Mouse (Mus musculus) heart, embryonic 10.5 days (tissue): Measurements from ENCODE around the gene Cngb1. TPM values are rescaled to one million over a fixed set of nuclear protein-coding genes. Genes with fewer than 3 reads are reported as not detected.
A peak's percentile ranks its signal among the peaks of the same experiment; 100 is the strongest.
"Not testable (repeated sequence)": the region's sequence is repeated elsewhere in the genome, so short reads cannot be mapped to it uniquely, and the experiment has no call there.

Source experiments
- DNase-seq: peaks from one replicate; pipeline ENCODE4 v3.0.0-alpha.2; 2017; ENCODE audit warnings: low spot score
- H3K27ac ChIP-seq: fragments of 300-500 bp; sonication (generic); 2 replicates; pipeline ENCODE4 v1.5.1; 2016; ENCODE audit warnings: mild to moderate bottlenecking
- H3K27me3 ChIP-seq: fragments of 300-500 bp; sonication (generic); 2 replicates; pipeline ENCODE4 v1.6.1; 2016; ENCODE audit warnings: mild to moderate bottlenecking; ENCODE audit not compliant: poor library complexity, insufficient read depth, severe bottlenecking
- H3K36me3 ChIP-seq: fragments of 300-500 bp; sonication (generic); 2 replicates; pipeline ENCODE4 v1.6.1; 2016; ENCODE audit warnings: mild to moderate bottlenecking, moderate library complexity
- H3K4me1 ChIP-seq: fragments of 300-500 bp; sonication (generic); 2 replicates; pipeline ENCODE4 v1.6.1; 2016; ENCODE audit warnings: mild to moderate bottlenecking
- H3K4me3 ChIP-seq: fragments of 300-500 bp; sonication (generic); 2 replicates; pipeline ENCODE4 v1.5.1; 2016; ENCODE audit warnings: mild to moderate bottlenecking, moderate library complexity
- H3K9me3 ChIP-seq: fragments of 300-500 bp; sonication (generic); 2 replicates; pipeline ENCODE4 v1.6.1; 2016; ENCODE audit warnings: mild to moderate bottlenecking, moderate library complexity
- WGBS: fragments of 180-500 bp; shearing (Covaris S2); methylation state at CpG from one replicate; pipeline ENCODE4 v1.1.7; 2016; 5-methylcytosine and 5-hydroxymethylcytosine counted together
- polyA plus RNA-seq: library from polyadenylated mRNA; unstranded; fragments of >200 nt; fragmentation: Nextera tagmentation; extraction: Ambion mirVana; gene quantifications from 2 replicates; pipeline ENCODE4 v1.2.1, GENCODE M21; 2016

The Cngb1 gene
- polyA plus RNA-seq, 1 experiment from 2014 or later: not detected

DNA sequence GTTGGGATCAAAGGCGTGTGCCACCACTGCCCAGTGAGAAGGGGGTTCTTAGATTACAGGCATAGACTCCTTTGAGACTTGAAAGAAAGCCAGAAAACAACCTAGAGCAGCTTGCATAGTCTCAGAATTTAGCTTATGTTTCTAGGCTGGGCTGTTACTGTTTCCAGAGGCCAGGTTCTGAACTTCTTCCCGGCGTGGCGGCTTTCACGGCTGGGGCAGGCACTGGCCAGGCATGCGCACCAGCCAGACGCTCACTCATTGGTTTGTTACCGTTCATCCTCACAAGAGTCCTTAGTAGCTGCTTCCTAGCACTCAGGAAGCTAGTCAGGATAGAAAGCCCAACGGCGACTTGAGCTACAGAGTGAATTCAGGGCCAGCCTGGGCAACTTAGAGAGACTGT is 50.8 kb downstream of the Cngb1 start:
- WGBS: 77% methylated on average over 10 of the region's 10 CpGs
- DNase-seq: no peak
- Histone ChIP-seq H3K9me3 (no peaks in the 10 kb centered on the region), H3K27ac (no peak overlapping the region), H3K36me3 (no peaks in the 10 kb centered on the region), H3K4me1 (no peaks in the 10 kb centered on the region), H3K27me3 (no peaks in the 10 kb centered on the region), H3K4me3 (no peak overlapping the region)

DNA sequence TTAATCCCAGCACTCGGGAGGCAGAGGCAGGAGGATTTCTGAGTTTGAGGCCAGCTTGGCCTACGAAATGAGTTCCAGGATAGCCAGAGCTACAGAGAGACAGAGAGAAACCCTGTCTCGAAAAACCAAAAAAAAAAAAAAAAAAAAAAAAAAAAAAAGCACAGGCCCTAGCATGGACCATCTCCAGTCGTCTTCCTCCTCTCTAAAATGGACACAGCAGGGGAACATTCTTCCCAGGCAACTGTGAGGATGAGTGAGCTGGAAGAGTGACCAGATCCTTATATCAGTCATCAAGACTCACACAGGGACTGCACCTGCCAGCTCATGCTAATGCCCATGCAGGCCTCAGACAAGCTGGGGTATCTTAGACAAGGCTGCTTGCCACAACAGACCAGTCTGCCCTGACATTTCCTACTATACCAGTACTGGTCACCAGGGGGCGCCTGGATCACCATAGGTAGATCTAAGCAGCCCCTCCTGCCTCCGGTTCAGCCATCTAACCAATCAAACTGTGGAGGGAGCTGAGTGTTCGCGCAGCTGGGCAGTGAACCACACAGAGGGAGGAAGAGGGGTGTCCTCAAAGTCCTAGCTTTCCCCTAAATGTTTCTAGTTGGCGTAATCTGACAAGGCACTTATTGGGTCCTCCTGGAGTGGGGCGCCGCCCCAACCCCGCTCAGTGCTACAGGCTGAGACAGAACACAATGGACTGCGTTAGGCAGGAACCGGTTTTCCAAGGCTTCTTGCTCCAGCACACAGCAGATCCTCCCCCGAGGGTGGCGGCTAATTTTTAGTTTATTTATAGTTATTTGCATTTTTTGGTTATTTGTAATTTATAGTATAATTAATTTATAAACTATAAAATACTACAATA is 51.6 kb downstream of the Cngb1 start:
- Histone ChIP-seq H3K27me3 (no peaks in the 10 kb centered on the region), H3K36me3 (no peaks in the 10 kb centered on the region), H3K4me3 (peak overlapping the region; percentile 55), H3K4me1 (no peaks in the 10 kb centered on the region), H3K9me3 (no peaks in the 10 kb centered on the region), H3K27ac (peak overlapping the region; percentile 82)
- 23% methylated on average over 16 of the region's 16 CpGs for WGBS
- DNase-seq: peak; percentile 98

DNA sequence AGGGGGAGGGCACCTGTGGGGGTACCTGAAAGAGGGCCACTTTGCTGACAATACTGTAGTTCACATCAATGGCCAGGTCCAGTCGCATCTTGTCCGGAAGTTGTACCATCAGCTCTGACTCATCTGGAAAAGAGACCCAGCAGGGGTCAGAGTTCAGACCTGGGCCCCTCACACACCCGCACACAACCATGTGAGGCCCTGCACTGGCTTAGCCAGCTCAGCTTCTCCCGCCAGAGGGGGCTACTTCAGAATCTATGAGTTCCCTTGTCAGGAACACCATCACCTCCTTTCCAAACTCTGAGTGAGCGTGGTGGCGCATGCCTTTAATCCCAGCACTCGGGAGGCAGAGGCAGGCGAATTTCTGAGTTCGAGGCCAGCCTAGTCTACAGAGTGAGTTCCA is 54.3 kb downstream of the Cngb1 start:
- H3K9me3 ChIP-seq: no peaks in the 10 kb centered on the region
- 62% methylated on average over 9 of the region's 9 CpGs for WGBS
- DNase-seq: no peak
- no peaks in the 10 kb centered on the region for H3K4me1 ChIP-seq
- no peaks in the 10 kb centered on the region for H3K36me3 ChIP-seq
- no peak overlapping the region for H3K4me3 ChIP-seq
- H3K27me3 ChIP-seq: no peaks in the 10 kb centered on the region; the same call in 1 of the 2 replicates
- no peak overlapping the region for H3K27ac ChIP-seq

DNA sequence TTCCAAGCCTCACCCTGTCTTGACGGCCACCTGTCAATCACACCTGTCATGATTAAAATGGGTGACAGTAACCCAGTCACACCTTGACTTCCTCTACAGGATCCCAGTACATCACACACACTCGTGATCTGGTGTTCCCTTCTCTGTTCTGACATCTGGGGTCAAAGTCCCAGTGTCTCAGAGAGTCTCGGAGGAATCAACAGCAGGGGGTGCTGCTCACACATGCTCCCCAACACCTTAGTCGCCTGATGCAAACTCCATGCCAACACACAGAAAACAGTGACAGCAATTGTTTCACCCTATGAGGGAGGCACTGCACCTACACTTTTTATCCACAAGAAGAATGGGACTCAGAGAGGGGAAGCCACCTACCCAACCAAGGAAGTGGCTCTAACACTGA is 56.5 kb downstream of the Cngb1 start:
- 52% methylated on average over 4 of the region's 4 CpGs for WGBS
- Histone ChIP-seq H3K27ac (no peak overlapping the region), H3K27me3 (no peaks in the 10 kb centered on the region; the same call in 1 of the 2 replicates), H3K36me3 (no peaks in the 10 kb centered on the region), H3K9me3 (no peaks in the 10 kb centered on the region), H3K4me1 (peaks cover 5% of the 10 kb centered on the region), H3K4me3 (no peak overlapping the region)
- DNase-seq: no peak

DNA sequence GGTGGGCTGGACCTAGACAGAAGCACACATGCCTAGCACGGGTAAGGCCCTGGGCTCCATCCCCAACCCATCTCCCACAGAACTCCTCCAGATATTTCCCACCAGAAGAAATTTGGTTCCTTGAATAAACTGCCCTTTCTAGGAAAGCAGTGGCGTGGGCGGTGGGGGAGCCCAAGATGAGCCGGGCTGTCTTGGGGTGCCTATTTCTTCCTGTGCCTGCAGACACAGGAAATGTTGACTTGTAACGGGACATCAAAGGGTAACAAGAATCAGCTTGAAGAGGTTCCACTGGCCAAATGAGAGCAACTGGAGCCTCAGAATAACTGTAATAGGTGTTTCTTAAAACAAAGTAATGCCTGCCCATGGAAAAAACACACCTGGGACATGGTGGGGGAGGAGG is 59.1 kb downstream of the Cngb1 start:
- no peak for DNase-seq
- Histone ChIP-seq H3K4me3 (no peak overlapping the region), H3K36me3 (no peaks in the 10 kb centered on the region), H3K27ac (no peak overlapping the region), H3K9me3 (no peaks in the 10 kb centered on the region), H3K4me1 (peaks cover 10% of the 10 kb centered on the region), H3K27me3 (no peaks in the 10 kb centered on the region; the same call in 1 of the 2 replicates)
- 73% methylated on average over 5 of the region's 5 CpGs for WGBS

DNA sequence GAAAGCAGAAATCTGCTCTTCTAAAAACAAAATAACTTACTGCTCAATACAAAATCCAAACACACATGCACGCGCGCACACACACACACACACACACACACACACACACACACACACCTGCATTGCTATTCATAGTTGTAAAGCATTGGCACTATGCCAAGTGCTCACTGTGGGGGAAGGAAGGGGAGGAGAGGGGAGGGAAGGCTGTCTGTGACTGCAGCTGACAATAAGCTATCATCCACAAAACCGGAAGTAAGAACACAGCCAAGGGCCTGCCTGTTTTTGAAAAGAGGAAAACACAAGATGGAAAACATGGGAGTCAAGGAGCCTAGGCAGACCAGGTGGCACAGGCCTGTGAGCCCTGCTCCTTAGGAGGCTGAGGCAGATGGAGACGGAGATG is 61.2 kb downstream of the Cngb1 start:
- H3K9me3 ChIP-seq: no peaks in the 10 kb centered on the region
- no peak overlapping the region for H3K4me3 ChIP-seq
- no peaks in the 10 kb centered on the region for H3K36me3 ChIP-seq
- peaks cover 10% of the 10 kb centered on the region for H3K4me1 ChIP-seq
- no peaks in the 10 kb centered on the region; the same call in 1 of the 2 replicates for H3K27me3 ChIP-seq
- DNase-seq: no peak
- WGBS: 82% methylated on average over 5 of the region's 5 CpGs
- H3K27ac ChIP-seq: 0 out of 2 replicates have a peak overlapping the region, but pooled peaks have one; percentile 47

DNA sequence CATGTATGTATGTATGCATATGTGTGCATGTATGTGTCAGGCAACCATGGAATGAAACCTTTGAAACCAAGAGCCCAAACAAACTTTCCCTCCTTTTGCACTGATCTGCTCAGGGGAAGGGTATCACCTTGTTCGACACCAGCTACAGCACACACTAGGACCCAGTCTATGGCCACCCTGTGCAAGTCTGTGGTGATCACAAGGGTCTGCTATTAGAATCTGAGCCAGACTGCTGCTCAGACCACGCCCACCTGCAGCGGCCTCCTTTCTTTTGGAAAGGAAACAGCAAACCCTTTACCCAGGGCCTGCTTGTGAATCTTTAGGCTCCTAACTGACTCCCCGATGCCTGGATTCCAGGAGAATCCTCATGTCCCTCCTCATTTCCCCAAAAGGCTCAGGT is 62.5 kb downstream of the Cngb1 start:
- Histone ChIP-seq H3K4me3 (no peak overlapping the region), H3K9me3 (no peaks in the 10 kb centered on the region), H3K4me1 (peaks cover 10% of the 10 kb centered on the region), H3K27me3 (no peaks in the 10 kb centered on the region; the same call in 1 of the 2 replicates), H3K36me3 (no peaks in the 10 kb centered on the region), H3K27ac (no peak overlapping the region)
- 81% methylated on average over 4 of the region's 4 CpGs for WGBS
- DNase-seq: no peak

DNA sequence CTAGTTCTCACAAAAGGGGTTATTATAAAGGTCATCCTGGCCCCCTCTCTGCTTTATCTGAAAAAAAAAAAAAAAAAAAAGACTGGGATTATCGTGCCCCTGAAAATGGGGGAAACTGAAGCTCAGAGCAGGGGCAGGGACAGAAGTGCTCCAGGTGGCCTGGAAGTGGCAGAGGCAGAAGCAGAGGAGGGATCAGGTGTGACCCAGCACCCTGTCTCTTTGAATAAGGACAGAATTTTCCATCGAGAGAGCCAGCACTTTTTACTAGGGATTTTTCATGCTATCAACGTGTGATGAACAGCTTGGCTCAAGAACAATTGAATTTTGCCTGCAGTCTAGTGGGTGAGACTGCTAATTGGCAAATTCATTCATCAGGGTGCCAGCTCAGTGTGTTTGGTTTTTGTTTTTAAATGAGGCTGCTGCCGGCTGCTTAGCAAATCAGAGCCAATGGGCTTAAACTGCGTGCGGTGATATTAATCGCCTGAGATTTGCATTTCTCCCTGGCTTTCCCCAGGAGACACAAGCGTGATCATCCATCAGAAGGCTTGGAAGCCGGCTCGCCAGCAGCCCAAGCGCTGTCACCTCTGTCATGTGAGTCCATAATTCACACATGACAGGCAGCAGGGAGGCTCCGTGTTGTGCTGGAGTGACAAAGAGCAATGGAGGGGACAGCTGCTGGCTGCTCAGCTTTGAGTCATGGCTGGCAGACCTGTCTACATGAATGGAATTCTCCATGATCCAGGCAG is 63.4 kb downstream of the Cngb1 start:
- WGBS: 63% methylated on average over 12 of the region's 12 CpGs
- Histone ChIP-seq H3K4me1 (peaks cover 10% of the 10 kb centered on the region), H3K4me3 (no peak overlapping the region), H3K27ac (no peak overlapping the region), H3K27me3 (no peaks in the 10 kb centered on the region), H3K36me3 (no peaks in the 10 kb centered on the region), H3K9me3 (no peaks in the 10 kb centered on the region)
- no peak for DNase-seq

DNA sequence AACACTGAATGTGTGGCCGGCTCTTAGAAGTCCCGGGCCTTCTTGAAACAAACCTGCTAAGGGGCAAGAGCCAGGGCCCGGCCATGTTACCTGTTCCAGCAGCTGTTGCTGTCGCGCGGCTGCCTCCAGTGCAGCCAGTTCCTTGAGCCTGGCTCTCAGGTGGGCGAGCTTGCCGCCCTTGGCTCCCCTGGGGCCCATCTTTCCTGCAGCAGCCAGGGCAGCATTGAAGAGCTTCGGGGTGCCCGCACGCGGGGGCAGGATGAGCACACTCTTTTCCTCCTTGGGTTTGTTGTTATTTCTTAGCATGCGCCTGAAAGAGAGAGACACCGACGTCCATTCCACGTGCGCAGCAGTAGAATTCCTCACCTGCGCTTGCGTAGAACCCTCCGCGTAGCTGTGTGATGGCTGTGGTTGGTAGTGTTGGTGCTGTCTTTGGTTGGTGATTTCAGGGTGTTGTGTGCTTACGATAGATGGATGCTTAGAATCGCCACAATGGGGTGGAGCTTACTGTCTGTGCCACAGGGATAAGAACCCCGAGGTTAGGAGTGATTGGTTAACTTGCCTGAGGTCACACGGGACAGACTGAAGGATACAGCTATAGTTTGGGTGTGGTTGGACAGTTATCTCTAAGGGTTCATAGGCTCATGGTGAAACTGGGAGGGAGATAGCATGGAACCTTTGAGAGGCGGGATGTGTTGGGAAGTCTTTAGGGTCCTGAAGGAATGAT is 64.1 kb downstream of the Cngb1 start:
- DNase-seq: no peak
- WGBS: 80% methylated on average over 26 of the region's 26 CpGs
- H3K9me3 ChIP-seq: no peaks in the 10 kb centered on the region
- H3K4me1 ChIP-seq: peaks cover 10% of the 10 kb centered on the region
- H3K36me3 ChIP-seq: no peaks in the 10 kb centered on the region
- no peak overlapping the region for H3K4me3 ChIP-seq
- no peak overlapping the region for H3K27ac ChIP-seq
- H3K27me3 ChIP-seq: no peaks in the 10 kb centered on the region

DNA sequence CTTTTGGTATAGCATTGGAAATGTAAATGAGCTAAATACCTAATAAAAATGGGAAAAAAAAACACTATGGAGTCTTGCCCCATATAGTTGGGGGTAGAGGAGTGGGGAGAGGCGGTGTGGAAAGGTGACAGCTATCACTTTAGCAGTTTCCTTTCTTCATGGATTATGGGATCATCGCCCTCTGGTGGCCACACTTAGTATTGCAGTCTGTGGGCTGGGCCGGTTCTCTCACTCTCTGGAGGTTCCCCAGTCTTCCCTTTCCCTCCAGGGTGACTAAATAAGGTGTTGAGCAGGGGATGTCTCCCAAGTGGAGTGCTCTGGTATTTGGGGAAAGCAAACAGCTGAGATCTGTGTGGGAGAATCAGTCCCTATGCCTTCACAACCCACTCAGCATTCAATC is 70.7 kb downstream of the Cngb1 start:
- Histone ChIP-seq H3K36me3 (no peaks in the 10 kb centered on the region), H3K27ac (no peak overlapping the region), H3K9me3 (no peaks in the 10 kb centered on the region), H3K27me3 (no peaks in the 10 kb centered on the region), H3K4me1 (no peaks in the 10 kb centered on the region), H3K4me3 (no peak overlapping the region)
- DNase-seq: peak; percentile 83
- WGBS: 6% methylated on average over 3 of the region's 3 CpGs

DNA sequence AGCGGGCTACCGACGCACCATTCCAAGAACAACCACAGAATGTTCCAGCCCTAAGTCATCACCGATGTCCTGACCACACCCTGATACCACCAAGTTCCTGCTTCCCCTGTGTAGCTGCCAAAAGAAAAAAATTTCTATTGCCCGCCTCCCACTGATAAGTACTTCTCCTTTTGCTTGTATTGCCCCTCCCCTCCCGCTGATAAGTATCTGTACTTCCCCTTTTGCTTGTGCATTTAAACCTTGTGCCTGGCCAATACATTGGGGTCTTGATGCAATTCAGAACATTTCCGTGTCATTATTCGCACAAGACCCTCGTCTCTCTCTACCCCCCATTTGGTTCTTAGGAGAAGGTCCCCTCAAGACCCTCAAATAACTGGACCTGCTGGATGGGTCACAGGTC is 76.3 kb downstream of the Cngb1 start:
- not testable (repeated sequence) for H3K4me3 ChIP-seq, H3K27me3 ChIP-seq, H3K9me3 ChIP-seq, H3K36me3 ChIP-seq, DNase-seq, H3K27ac ChIP-seq
- peaks cover 16% of the 10 kb centered on the region for H3K4me1 ChIP-seq
- whole genome bisulfite sequencing: 90% methylated on average over 9 of the region's 9 CpGs

DNA sequence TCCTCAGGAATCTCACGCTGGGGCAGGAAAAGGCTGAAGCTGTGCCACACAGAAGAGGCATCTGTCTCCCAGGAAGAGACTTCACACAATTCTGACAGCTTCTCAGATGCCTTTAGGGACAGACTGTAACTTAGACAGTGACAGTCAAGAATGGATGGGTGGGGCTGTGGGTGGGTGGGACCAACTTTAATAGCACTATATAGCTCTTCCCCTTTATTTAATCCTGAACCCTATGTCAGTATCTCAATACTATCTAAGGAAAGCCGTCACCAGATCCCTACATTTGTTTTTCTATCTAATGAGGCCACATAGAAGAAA is 79.3 kb downstream of the Cngb1 start:
- Histone ChIP-seq H3K4me3 (no peak overlapping the region), H3K27me3 (no peaks in the 10 kb centered on the region), H3K36me3 (no peaks in the 10 kb centered on the region), H3K9me3 (no peaks in the 10 kb centered on the region), H3K27ac (peak overlapping the region; percentile 30; the same call in 1 of the 2 replicates), H3K4me1 (peaks cover 16% of the 10 kb centered on the region)
- no peak for DNase-seq
- 23% methylated on average over 2 of the region's 2 CpGs for WGBS
